Comparison of ENCODE assay signal across 25 mouse cellular contexts in genomic region chr10:98665936-98666505, GRCm38 (mm10).
"Had no signal": no experiment of that assay in that cellular context is flagged by ENCODE, and none has a peak within 500 bp of the region (broad histone marks: within the 10 kb centered on the region; RNA-seq: fewer than 3 reads in every experiment).

No protein-coding gene starts in this region.

- ATAC-seq: forebrain, embryonic 16.5 days; liver, embryonic 12.5 days had no signal

- H3K27me3 ChIP-seq: heart, embryonic 13.5 days; heart, embryonic 15.5 days; hindbrain, embryonic 13.5 days; hindbrain, embryonic 15.5 days; kidney, embryonic 15.5 days; limb, embryonic 12.5 days; liver, embryonic 12.5 days had no signal

- DNase-seq: gastrocnemius, adult 2 months; gastrocnemius, postnatal 14 days; gastrocnemius, postnatal 36 days; heart, adult 11 months; heart, adult 2 months; heart, postnatal 14 days; heart, postnatal 36 days; kidney, adult 18-20 months; kidney, adult 9 months; kidney, postnatal 10 days; kidney, postnatal 25 days; kidney, postnatal 4 days; liver had no signal

- H3K4me2 ChIP-seq: heart, embryonic 11.5 days; heart, embryonic 13.5 days; heart, embryonic 15.5 days; hindbrain, embryonic 13.5 days; hindbrain, embryonic 15.5 days; kidney, embryonic 15.5 days; limb, embryonic 12.5 days; liver, embryonic 12.5 days had no signal

- H3K9me3 ChIP-seq: heart, embryonic 13.5 days; heart, embryonic 15.5 days; hindbrain, embryonic 13.5 days; hindbrain, embryonic 15.5 days; kidney, embryonic 15.5 days; limb, embryonic 10.5 days; limb, embryonic 12.5 days; liver, embryonic 12.5 days had no signal

- H3K4me1 ChIP-seq: heart, embryonic 13.5 days; hindbrain, embryonic 13.5 days; hindbrain, embryonic 15.5 days; kidney, embryonic 15.5 days; limb, embryonic 10.5 days; limb, embryonic 12.5 days; liver, embryonic 12.5 days had no signal

- H3K4me3 ChIP-seq: gastrocnemius, adult 2 months; heart, adult 2 months; heart, embryonic 13.5 days; heart, embryonic 15.5 days; hindbrain, embryonic 13.5 days; hindbrain, embryonic 15.5 days; kidney, embryonic 15.5 days; layer of hippocampus, adult 2 months; left cerebral cortex, adult 2 months; limb, embryonic 10.5 days; limb, embryonic 12.5 days; liver, embryonic 12.5 days had no signal

- H3K36me3 ChIP-seq: heart, embryonic 13.5 days; heart, embryonic 15.5 days; hindbrain, embryonic 13.5 days; hindbrain, embryonic 15.5 days; kidney, embryonic 15.5 days; limb, embryonic 10.5 days; limb, embryonic 12.5 days; liver, embryonic 12.5 days had no signal

- H3K9ac ChIP-seq: heart, embryonic 13.5 days; heart, embryonic 15.5 days; hindbrain, embryonic 13.5 days; hindbrain, embryonic 15.5 days; kidney, embryonic 15.5 days; limb, embryonic 12.5 days; liver, embryonic 12.5 days had no signal

- H3K27ac ChIP-seq: gastrocnemius, adult 2 months; heart, adult 2 months; heart, embryonic 13.5 days; heart, embryonic 15.5 days; hindbrain, embryonic 13.5 days; hindbrain, embryonic 15.5 days; kidney, embryonic 15.5 days; layer of hippocampus, adult 2 months; left cerebral cortex, adult 2 months; limb, embryonic 10.5 days; limb, embryonic 12.5 days; liver, embryonic 12.5 days had no signal
